Mouse (Mus musculus) hindbrain, embryonic 14.5 days (tissue): ENCODE measurements around the gene Sec61b. TPM values are rescaled to one million over a fixed set of nuclear protein-coding genes. Genes with fewer than 3 reads are reported as not detected.

Experiments
- ATAC-seq: fragments of 200-750 bp; cut with Nextera tagmentation; 2 replicates; pipeline ENCODE4 v1.8.0; 2017; ENCODE audit warnings: moderate number of reproducible peaks, mild to moderate bottlenecking, moderate TSS enrichment, moderate library complexity; ENCODE audit not compliant: low FRiP score
- DNase-seq: peaks from one replicate; pipeline ENCODE4 v3.0.0-alpha.2; 2015; ENCODE audit warnings: low spot score
- H3K27ac ChIP-seq: fragments of 300-500 bp; sonication (generic); 2 replicates; pipeline ENCODE4 v1.5.1; 2014; ENCODE audit warnings: mild to moderate bottlenecking, moderate library complexity
- H3K27me3 ChIP-seq: fragments of 300-500 bp; sonication (generic); 2 replicates; pipeline ENCODE4 v1.6.1; 2014; ENCODE audit warnings: mild to moderate bottlenecking, low read length, mixed read lengths; ENCODE audit not compliant: control insufficient read depth, insufficient read depth
- H3K36me3 ChIP-seq: fragments of 300-500 bp; sonication (generic); replicated peaks from 2 replicates; pipeline ENCODE4 v1.6.1; 2014; ENCODE audit not compliant: control insufficient read depth, insufficient read depth
- H3K4me1 ChIP-seq: fragments of 300-500 bp; sonication (generic); replicated peaks from 2 replicates; pipeline ENCODE4 v1.6.1; 2014; ENCODE audit warnings: antibody characterized with exemption, low read length, mixed read lengths; ENCODE audit not compliant: control insufficient read depth, insufficient read depth
- H3K4me2 ChIP-seq: fragments of 300-500 bp; sonication (generic); replicated peaks from 2 replicates; pipeline ENCODE4 v1.6.1; 2014; ENCODE audit warnings: mild to moderate bottlenecking, moderate library complexity
- H3K4me3 ChIP-seq: fragments of 300-500 bp; sonication (generic); replicated peaks from 2 replicates; pipeline ENCODE4 v1.5.1; 2014; ENCODE audit warnings: mild to moderate bottlenecking, low read length
- H3K9ac ChIP-seq: fragments of 300-500 bp; sonication (generic); 2 replicates; pipeline ENCODE4 v1.6.1; 2014
- H3K9me3 ChIP-seq: fragments of 300-500 bp; sonication (generic); 2 replicates; pipeline ENCODE4 v1.6.1; 2016; ENCODE audit warnings: low read length; ENCODE audit not compliant: control insufficient read depth
- WGBS: fragments of 180-500 bp; shearing (Covaris S2); extraction: QIAGEN DNeasy Blood & Tissue Kit; methylation state at CpG from one replicate; pipeline ENCODE4 v1.1.7; 2014; 5-methylcytosine and 5-hydroxymethylcytosine counted together
- polyA plus RNA-seq: library from polyadenylated mRNA; unstranded; fragments of >200 nt; fragmentation: Nextera tagmentation; extraction: Ambion mirVana; gene quantifications from 2 replicates; pipeline ENCODE4 v1.2.1, GENCODE M21; 2014

Sec61b gene
- polyA plus RNA-seq, result 247 and 266 TPM in 2 replicates

GRCm38 (mm10) chr4:47473968-47474729 lies at the start of gene Sec61b, which contains the start of gene Alg2:
Sec61b (plus strand) TSS chr4:47474658.
Alg2 (minus strand) TSS chr4:47474333.
- peak within 1 kb of the TSS; percentile 79 for H3K4me3 ChIP-seq
- H3K9ac ChIP-seq, result peak within 1 kb of the TSS; percentile 91
- under 1% methylated on average over 56 of the region's 58 CpGs for WGBS
- peaks cover 8% of the 10 kb centered on the region for H3K9me3 ChIP-seq
- peak; percentile 98 for DNase-seq
- H3K4me1 ChIP-seq, result peaks cover 22% of the 10 kb centered on the region
- H3K27me3 ChIP-seq, result no peaks in the 10 kb centered on the region
- ATAC-seq, result peak; percentile 98
- peak within 1 kb of the TSS; percentile 98 for H3K27ac ChIP-seq
- peaks cover 61% of the 10 kb centered on the region for H3K36me3 ChIP-seq
- peak within 1 kb of the TSS; percentile 78 for H3K4me2 ChIP-seq

GRCm38 (mm10) chr4:47425247-47425830 lies 49.1 kb upstream of the Sec61b start:
- Histone ChIP-seq H3K9ac (no peak overlapping the region), H3K27ac (no peak overlapping the region), H3K9me3 (no peaks in the 10 kb centered on the region), H3K27me3 (no peaks in the 10 kb centered on the region), H3K4me2 (no peak overlapping the region), H3K36me3 (no peaks in the 10 kb centered on the region), H3K4me3 (no peak overlapping the region), H3K4me1 (no peaks in the 10 kb centered on the region; the same call in 1 of the 2 replicates)
- DNase-seq (no peak), ATAC-seq (no peak)
- 86% methylated on average over 16 of the region's 16 CpGs for WGBS

- H3K4me3 ChIP-seq, result no peak overlapping the region
- WGBS, result 74% methylated on average over 3 of the region's 3 CpGs
These were observed 46.9 kb upstream of the Sec61b start for GRCm38 (mm10) chr4:47427606-47428005.

GRCm38 (mm10) chr4:47430557-47430956 lies 43.9 kb upstream of the Sec61b start:
- Histone ChIP-seq H3K27ac (no peak overlapping the region), H3K9ac (no peak overlapping the region), H3K4me3 (no peak overlapping the region), H3K27me3 (no peaks in the 10 kb centered on the region), H3K4me2 (no peak overlapping the region), H3K4me1 (no peaks in the 10 kb centered on the region), H3K36me3 (no peaks in the 10 kb centered on the region), H3K9me3 (no peaks in the 10 kb centered on the region)
- ATAC-seq (no peak), DNase-seq (no peak)
- WGBS, result 84% methylated on average over 6 of the region's 6 CpGs

More at GRCm38 (mm10) chr4:47427606-47428005, 46.9 kb upstream of the Sec61b start:
- Histone ChIP-seq H3K4me1 (no peaks in the 10 kb centered on the region; the same call in 1 of the 2 replicates), H3K36me3 (no peaks in the 10 kb centered on the region), H3K9ac (no peak overlapping the region), H3K9me3 (no peaks in the 10 kb centered on the region), H3K27ac (no peak overlapping the region), H3K27me3 (no peaks in the 10 kb centered on the region), H3K4me2 (no peak overlapping the region)
- ATAC-seq (0 out of 2 replicates have a peak, but pooled peaks have one; percentile 13), DNase-seq (no peak)

- no peak for DNase-seq
- no peaks in the 10 kb centered on the region for H3K27me3 ChIP-seq
- no peaks in the 10 kb centered on the region for H3K36me3 ChIP-seq
- no peak for ATAC-seq
- no peak overlapping the region for H3K4me3 ChIP-seq
- peaks cover 4% of the 10 kb centered on the region; the same call in 1 of the 2 replicates for H3K4me1 ChIP-seq
- H3K4me2 ChIP-seq, result no peak overlapping the region
- H3K27ac ChIP-seq, result no peak overlapping the region
- WGBS, result 92% methylated on average over 5 of the region's 5 CpGs
- no peaks in the 10 kb centered on the region for H3K9me3 ChIP-seq
- no peak overlapping the region for H3K9ac ChIP-seq
These were observed 43.4 kb upstream of the Sec61b start for GRCm38 (mm10) chr4:47431081-47431480.

GRCm38 (mm10) chr4:47432766-47433165 lies 41.7 kb upstream of the Sec61b start:
- DNase-seq (no peak), ATAC-seq (no peak)
- WGBS, result 72% methylated on average over 7 of the region's 7 CpGs
- Histone ChIP-seq H3K27ac (no peak overlapping the region), H3K9ac (no peak overlapping the region), H3K27me3 (no peaks in the 10 kb centered on the region), H3K4me1 (peaks cover 15% of the 10 kb centered on the region), H3K4me3 (no peak overlapping the region), H3K4me2 (no peak overlapping the region), H3K36me3 (no peaks in the 10 kb centered on the region), H3K9me3 (no peaks in the 10 kb centered on the region)

GRCm38 (mm10) chr4:47435131-47435530 lies 39.3 kb upstream of the Sec61b start:
- no peak for ATAC-seq
- H3K36me3 ChIP-seq, result no peaks in the 10 kb centered on the region
- H3K27ac ChIP-seq, result no peak overlapping the region
- peaks cover 19% of the 10 kb centered on the region for H3K4me1 ChIP-seq
- H3K9ac ChIP-seq, result no peak overlapping the region
- no peak overlapping the region for H3K4me3 ChIP-seq
- H3K27me3 ChIP-seq, result no peaks in the 10 kb centered on the region
- no peak for DNase-seq
- H3K4me2 ChIP-seq, result no peak overlapping the region
- no peaks in the 10 kb centered on the region for H3K9me3 ChIP-seq
- 70% methylated on average over 12 of the region's 12 CpGs for WGBS

GRCm38 (mm10) chr4:47435566-47436360 lies 38.7 kb upstream of the Sec61b start:
- peak overlapping the region; percentile 2; the same call in 1 of the 2 replicates for H3K4me2 ChIP-seq
- 57% methylated on average over 28 of the region's 28 CpGs for WGBS

More at GRCm38 (mm10) chr4:47435566-47436360, 38.7 kb upstream of the Sec61b start:
- Histone ChIP-seq H3K9me3 (no peaks in the 10 kb centered on the region), H3K4me3 (no peak overlapping the region), H3K27me3 (no peaks in the 10 kb centered on the region), H3K9ac (no peak overlapping the region), H3K36me3 (no peaks in the 10 kb centered on the region), H3K27ac (no peak overlapping the region; the same call in 1 of the 2 replicates), H3K4me1 (peaks cover 19% of the 10 kb centered on the region)
- ATAC-seq (no peak), DNase-seq (no peak)
